Mouse (Mus musculus): ENCODE data around the gene Slc28a2. TPM values are rescaled to one million over a fixed set of nuclear protein-coding genes. Genes with fewer than 3 reads are reported as not detected.
"Not testable (repeated sequence)": the region's sequence is repeated elsewhere in the genome, so short reads cannot be mapped to it uniquely, and the experiment has no call there.

Gene Slc28a2
- polyA plus RNA-seq, 1 experiment from 2014 or later: not detected

- no peak within 1 kb of the TSS for H3K4me2 ChIP-seq
- no peaks in the 10 kb centered on the region for H3K4me1 ChIP-seq
- H3K9me3 ChIP-seq: no peaks in the 10 kb centered on the region
- no peak for ATAC-seq (replicated peaks)
- no peak within 1 kb of the TSS for H3K4me3 ChIP-seq
- no peak within 1 kb of the TSS for H3K9ac ChIP-seq
- no peaks in the 10 kb centered on the region for H3K36me3 ChIP-seq (replicated peaks)
- H3K27me3 ChIP-seq (replicated peaks): no peaks in the 10 kb centered on the region
- no peak within 1 kb of the TSS for H3K27ac ChIP-seq
- WGBS: 97% methylated on average over 1 of the region's 1 CpGs
Observed at GRCm38 (mm10) chr2:122484641-122485040, 58.4 kb downstream of the Slc28a2 start, which contains the start of gene Gm14085. TSS of gene Gm14085 (plus strand) at chr2:122484941.

- not testable (repeated sequence) for H3K27me3 ChIP-seq (replicated peaks); H3K9ac ChIP-seq; H3K9me3 ChIP-seq; H3K36me3 ChIP-seq (replicated peaks); ATAC-seq (replicated peaks); H3K4me2 ChIP-seq; H3K4me1 ChIP-seq; H3K4me3 ChIP-seq; H3K27ac ChIP-seq
- WGBS: 67% methylated on average over 3 of the region's 3 CpGs
Observed at GRCm38 (mm10) chr2:122485654-122486053, 59.4 kb downstream of the Slc28a2 start.

GRCm38 (mm10) chr2:122486122-122486521 is 59.8 kb downstream of the Slc28a2 start:
- not testable (repeated sequence) for H3K27me3 ChIP-seq (replicated peaks); H3K4me1 ChIP-seq; H3K9me3 ChIP-seq; ATAC-seq (replicated peaks); H3K4me3 ChIP-seq; H3K36me3 ChIP-seq (replicated peaks); H3K27ac ChIP-seq; H3K4me2 ChIP-seq; H3K9ac ChIP-seq

GRCm38 (mm10) chr2:122486674-122487073 is 60.4 kb downstream of the Slc28a2 start:
- H3K9me3 ChIP-seq: no peaks in the 10 kb centered on the region
- H3K36me3 ChIP-seq (replicated peaks): no peaks in the 10 kb centered on the region
- H3K27me3 ChIP-seq (replicated peaks): no peaks in the 10 kb centered on the region
- no peak for ATAC-seq (replicated peaks)
- no peak overlapping the region for H3K9ac ChIP-seq
- H3K4me1 ChIP-seq: no peaks in the 10 kb centered on the region
- no peak overlapping the region for H3K4me2 ChIP-seq
- no peak overlapping the region for H3K4me3 ChIP-seq
- 87% methylated on average over 2 of the region's 2 CpGs for WGBS
- no peak overlapping the region for H3K27ac ChIP-seq

Other genes starting within 250 kb of the Slc28a2 start
- not detected in 2 replicates for gene Patl2, start 240.3 kb upstream of the Slc28a2 start, polyA plus RNA-seq (2015; fragmentation: Nextera tagmentation; extraction: Ambion mirVana)
- not detected in 2 replicates for gene Terb2, start 240.2 kb upstream of the Slc28a2 start, polyA plus RNA-seq (2015; fragmentation: Nextera tagmentation; extraction: Ambion mirVana)
- gene Sord, start 191.7 kb upstream of the Slc28a2 start, polyA plus RNA-seq (2015; fragmentation: Nextera tagmentation; extraction: Ambion mirVana): 20.5 and 22.2 TPM in 2 replicates
- gene Duox2, start 128.0 kb upstream of the Slc28a2 start, polyA plus RNA-seq (2015; fragmentation: Nextera tagmentation; extraction: Ambion mirVana): not detected in 2 replicates
- 0.17 and 0.20 TPM in 2 replicates for gene Duoxa2, start 127.6 kb upstream of the Slc28a2 start, polyA plus RNA-seq (2015; fragmentation: Nextera tagmentation; extraction: Ambion mirVana)
- 0.30 and 0.32 TPM in 2 replicates for gene Duoxa1, start 112.7 kb upstream of the Slc28a2 start, polyA plus RNA-seq (2015; fragmentation: Nextera tagmentation; extraction: Ambion mirVana)
- gene Duox1, start 110.8 kb upstream of the Slc28a2 start, polyA plus RNA-seq (2015; fragmentation: Nextera tagmentation; extraction: Ambion mirVana): 0.08 and 0.13 TPM in 2 replicates
- gene Shf, start 57.3 kb upstream of the Slc28a2 start, polyA plus RNA-seq (2015; fragmentation: Nextera tagmentation; extraction: Ambion mirVana): 12.0 and 13.3 TPM in 2 replicates
- gene Gm14085, start 58.5 kb downstream of the Slc28a2 start, polyA plus RNA-seq (2015; fragmentation: Nextera tagmentation; extraction: Ambion mirVana): not detected in 2 replicates
- 36.8 and 43.0 TPM in 2 replicates for gene Gatm, start 184.8 kb downstream of the Slc28a2 start, polyA plus RNA-seq (2015; fragmentation: Nextera tagmentation; extraction: Ambion mirVana)
- gene AA467197, start 210.5 kb downstream of the Slc28a2 start, polyA plus RNA-seq (2015; fragmentation: Nextera tagmentation; extraction: Ambion mirVana): 0.31 TPM in 2 replicates